ENCODE assay signal across 9 mouse cellular contexts in the genomic region with DNA sequence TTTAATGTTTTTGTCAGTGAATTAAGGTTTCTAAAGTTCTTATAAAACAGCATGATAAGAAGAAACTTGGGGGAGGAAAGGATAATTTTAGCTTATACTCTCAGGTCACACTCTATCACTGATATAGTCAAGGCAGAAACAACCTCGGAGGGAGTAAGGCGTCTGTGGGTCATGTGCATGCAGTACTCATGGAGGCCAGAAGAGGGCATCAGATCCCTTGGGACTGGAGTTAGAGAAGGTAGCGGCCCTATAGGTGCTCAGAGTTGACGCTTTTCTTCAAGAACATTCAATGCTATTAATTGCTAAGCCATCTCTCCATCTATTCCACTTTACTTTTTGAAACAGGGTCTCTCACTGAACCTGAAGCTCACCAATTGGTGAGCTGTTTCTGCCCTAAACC. TPM values are rescaled to one million over a fixed set of nuclear protein-coding genes. Genes with fewer than 3 reads are reported as not detected.
DNase-seq lines count a peak whose midpoint lies in the region; ATAC-seq lines count a peak whose summit lies in the region.
"Had no signal": no experiment of that assay in that cellular context is flagged by ENCODE, and none has a peak within 500 bp of the region (broad histone marks: within the 10 kb centered on the region; RNA-seq: fewer than 3 reads in every experiment).

No protein-coding gene starts in this region.

- H3K4me3 ChIP-seq in heart, embryonic 14.5 days (ENCODE audit: control insufficient read depth in 1 of 2, insufficient read depth in 1 of 2, low read depth in 1 of 2, low read length in 2 of 2), result no peak overlapping the region
- no peak overlapping the region for H3K4me3 ChIP-seq in forebrain, embryonic 13.5 days
- no peak overlapping the region for H3K4me3 ChIP-seq in intestine, embryonic 14.5 days (ENCODE audit: low read depth, low read length)
- H3K4me3 ChIP-seq in midbrain, embryonic 10.5 days, result no peak overlapping the region

- H3K9ac ChIP-seq in heart, embryonic 14.5 days (ENCODE audit: low read length), result no peak overlapping the region
- H3K9ac ChIP-seq in forebrain, embryonic 13.5 days, result no peak overlapping the region
- H3K9ac ChIP-seq in intestine, embryonic 14.5 days (ENCODE audit: low read length), result no peak overlapping the region

- no peaks in the 10 kb centered on the region for H3K27me3 ChIP-seq in heart, embryonic 14.5 days (ENCODE audit: control insufficient read depth, insufficient read depth, low read length)
- H3K27me3 ChIP-seq in forebrain, embryonic 13.5 days, result no peaks in the 10 kb centered on the region
- H3K27me3 ChIP-seq in intestine, embryonic 14.5 days (replicated peaks; ENCODE audit: control insufficient read depth, insufficient read depth, low read length), result no peaks in the 10 kb centered on the region
- H3K27me3 ChIP-seq in midbrain, embryonic 10.5 days (ENCODE audit: low read depth, poor library complexity, severe bottlenecking), result no peaks in the 10 kb centered on the region
- H3K27me3 ChIP-seq in splenic B cell, adult 2 months (ENCODE audit: control insufficient read depth, insufficient read depth, low read length, poor library complexity, severe bottlenecking), result no peaks in the 10 kb centered on the region

- WGBS in heart, embryonic 14.5 days, result 11% methylated on average over 4 of the region's 4 CpGs
- 7% methylated on average over 4 of the region's 4 CpGs for WGBS in forebrain, embryonic 13.5 days
- under 1% methylated on average over 4 of the region's 4 CpGs for WGBS in intestine, embryonic 14.5 days
- 14% methylated on average over 4 of the region's 4 CpGs for WGBS in midbrain, embryonic 10.5 days

- intact Hi-C loops in heart, postnatal 25 days (cut with DNase I), result loop anchor here (1.0 to 10.0 kb wide), 2 partner anchors 126 to 499 kb away; no protein-coding TSS in a partner anchor

- peak; percentile 35; the same call in 1 of the 2 replicates for ATAC-seq in heart, embryonic 14.5 days (ENCODE audit: insufficient number of reproducible peaks, insufficient read depth, low FRiP score, low read depth)
- ATAC-seq in cerebellum, adult (ENCODE audit: insufficient number of reproducible peaks, low FRiP score, low TSS enrichment), result peak; percentile 63
- peak; percentile 56; the same call in 1 of the 2 replicates for ATAC-seq in forebrain, embryonic 13.5 days
- ATAC-seq in intestine, embryonic 14.5 days (replicated peaks; ENCODE audit: low FRiP score, low TSS enrichment, low read depth), result peak; percentile 59; the same call in 1 of the 2 replicates

- H3K4me1 ChIP-seq in heart, embryonic 14.5 days (ENCODE audit: control insufficient read depth in 2 of 2, insufficient read depth in 2 of 2, low read length in 2 of 2), result no peaks in the 10 kb centered on the region
- H3K4me1 ChIP-seq in forebrain, embryonic 13.5 days, result no peaks in the 10 kb centered on the region
- H3K4me1 ChIP-seq in intestine, embryonic 14.5 days (replicated peaks; ENCODE audit: control insufficient read depth, insufficient read depth, low read length), result no peaks in the 10 kb centered on the region
- H3K4me1 ChIP-seq in midbrain, embryonic 10.5 days, result no peaks in the 10 kb centered on the region

- DNase-seq in heart, postnatal 25 days (ENCODE audit: low spot score), result no peak
- DNase-seq in intestine, embryonic 14.5 days (ENCODE audit: low spot score), result peak; percentile 87
- DNase-seq in left cerebral cortex, adult 11 months (ENCODE audit: low spot score), result peak; percentile 64
- DNase-seq in midbrain, embryonic 10.5 days (ENCODE audit: low spot score), result peak; percentile 70
- peak; percentile 13 for DNase-seq in splenic B cell, adult 2 months (ENCODE audit: low read depth, low spot score)

- no peak overlapping the region for H3K4me2 ChIP-seq in heart, embryonic 14.5 days (ENCODE audit: low read length)
- H3K4me2 ChIP-seq in forebrain, embryonic 13.5 days, result no peak overlapping the region
- no peak overlapping the region for H3K4me2 ChIP-seq in intestine, embryonic 14.5 days (ENCODE audit: low read length)

- H3K9me3 ChIP-seq in heart, embryonic 14.5 days (ENCODE audit: control insufficient read depth, low read length), result no peaks in the 10 kb centered on the region
- H3K9me3 ChIP-seq in forebrain, embryonic 13.5 days (replicated peaks), result no peaks in the 10 kb centered on the region
- H3K9me3 ChIP-seq in intestine, embryonic 14.5 days (ENCODE audit: control insufficient read depth, low read length), result no peaks in the 10 kb centered on the region
- H3K9me3 ChIP-seq in midbrain, embryonic 10.5 days (replicated peaks), result no peaks in the 10 kb centered on the region

- H3K36me3 ChIP-seq in heart, embryonic 14.5 days (ENCODE audit: control insufficient read depth, insufficient read depth, low read length), result no peaks in the 10 kb centered on the region
- H3K36me3 ChIP-seq in forebrain, embryonic 13.5 days (ENCODE audit: poor library complexity, severe bottlenecking), result no peaks in the 10 kb centered on the region
- H3K36me3 ChIP-seq in intestine, embryonic 14.5 days (ENCODE audit: control insufficient read depth, insufficient read depth, low read length), result no peaks in the 10 kb centered on the region
- no peaks in the 10 kb centered on the region for H3K36me3 ChIP-seq in midbrain, embryonic 10.5 days
- H3K36me3 ChIP-seq in splenic B cell, adult 2 months (ENCODE audit: control insufficient read depth, insufficient read depth, low read length, poor library complexity, severe bottlenecking), result no peaks in the 10 kb centered on the region

- H3K27ac ChIP-seq in heart, embryonic 14.5 days (replicated peaks in 1 of 2; ENCODE audit: control insufficient read depth in 1 of 2, insufficient read depth in 1 of 2, low read depth in 2 of 2, low read length in 2 of 2), result no peak overlapping the region
- no peak overlapping the region for H3K27ac ChIP-seq in forebrain, embryonic 13.5 days
- H3K27ac ChIP-seq in intestine, embryonic 14.5 days (ENCODE audit: low read depth), result no peak overlapping the region
- H3K27ac ChIP-seq in midbrain, embryonic 10.5 days (replicated peaks), result no peak overlapping the region

RNA-seq across cellular contexts. Expression of a gene that starts 19.8 kb away (rescaled TPM):
- not detected in 2 replicates for polyA plus RNA-seq in heart, embryonic 14.5 days (2014; fragmentation: Nextera tagmentation; extraction: Ambion mirVana)
- total RNA-seq in heart, postnatal 25 days (2021), result not detected
- not detected in 2 replicates for polyA plus RNA-seq in forebrain, embryonic 13.5 days (2015; fragmentation: Nextera tagmentation; extraction: Ambion mirVana)
- polyA plus RNA-seq in intestine, embryonic 14.5 days (2014; fragmentation: Nextera tagmentation; extraction: Ambion mirVana), result not detected in 2 replicates
- polyA plus RNA-seq in midbrain, embryonic 10.5 days (2016; fragmentation: Nextera tagmentation; extraction: Ambion mirVana), result not detected in 2 replicates
- polyA plus RNA-seq: liver, embryonic 16.5 days had no signal

RNA-seq across cellular contexts. Expression of a gene that starts 22.2 kb away (rescaled TPM):
- 2.3 and 2.6 TPM in 2 replicates for polyA plus RNA-seq in heart, embryonic 14.5 days (2014; fragmentation: Nextera tagmentation; extraction: Ambion mirVana)
- 10 to 100 TPM; 28.6 to 30.4 TPM for total RNA-seq in heart, postnatal 25 days (2021)
- 0.09 and 0.18 TPM in 2 replicates for polyA plus RNA-seq in forebrain, embryonic 13.5 days (2015; fragmentation: Nextera tagmentation; extraction: Ambion mirVana)
- polyA plus RNA-seq in intestine, embryonic 14.5 days (2014; fragmentation: Nextera tagmentation; extraction: Ambion mirVana), result 6.2 and 6.5 TPM in 2 replicates
- polyA plus RNA-seq in midbrain, embryonic 10.5 days (2016; fragmentation: Nextera tagmentation; extraction: Ambion mirVana), result 0.51 and 0.63 TPM in 2 replicates
